Mouse (Mus musculus) spleen, adult 18-20 months (tissue): ENCODE measurements at regions not wholly inside any gene's neighbourhood (a gene's known extent, or its start where the extent isn't known, plus 50 kb on each side); places are given as distances from the start of the nearest gene placed in this dataset.

Experiments used
- DNase-seq, 2 experiments: peaks; one replicate each; pipeline ENCODE4 v3.0.0; 2022; ENCODE audit warnings: mixed read lengths in 2 of 2

DNA sequence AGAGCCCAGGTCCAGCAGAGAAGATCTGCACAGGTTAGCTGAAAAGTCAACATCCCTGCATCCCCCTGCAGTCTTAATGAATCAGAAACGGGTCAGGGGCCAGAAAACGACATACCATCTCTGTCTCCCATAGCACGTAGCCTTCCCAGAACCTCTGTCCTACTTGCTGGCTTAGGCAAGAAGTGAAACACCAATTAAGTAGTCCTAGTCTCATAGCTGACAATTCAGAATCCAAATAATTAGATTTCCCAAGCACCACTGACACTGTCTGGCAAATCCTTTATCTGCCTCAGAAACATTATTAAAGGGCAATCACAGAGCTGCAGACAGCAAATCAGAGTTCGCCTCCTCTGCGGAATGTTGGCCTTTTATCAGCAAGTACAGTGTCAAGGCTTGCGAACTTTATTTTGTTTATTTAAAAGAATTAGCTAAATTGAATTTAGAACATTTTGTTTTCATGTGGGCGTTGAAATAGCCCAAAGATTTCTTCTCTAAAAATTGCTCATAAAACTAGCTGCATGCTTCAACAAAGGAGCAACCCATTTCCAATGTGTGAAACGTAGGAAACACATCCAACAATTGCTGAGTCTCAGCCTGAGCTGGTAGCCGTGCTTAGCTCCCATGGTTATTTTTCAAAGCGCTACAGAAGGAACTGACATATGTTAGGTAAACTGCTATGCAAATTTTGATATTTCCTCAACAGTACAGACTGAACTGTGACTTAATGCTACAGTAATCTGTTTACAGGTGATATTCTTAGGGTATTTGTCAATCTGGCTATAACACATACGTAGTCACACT is 411.2 kb downstream of the Ipo11 start:
- no peak for DNase-seq

DNA sequence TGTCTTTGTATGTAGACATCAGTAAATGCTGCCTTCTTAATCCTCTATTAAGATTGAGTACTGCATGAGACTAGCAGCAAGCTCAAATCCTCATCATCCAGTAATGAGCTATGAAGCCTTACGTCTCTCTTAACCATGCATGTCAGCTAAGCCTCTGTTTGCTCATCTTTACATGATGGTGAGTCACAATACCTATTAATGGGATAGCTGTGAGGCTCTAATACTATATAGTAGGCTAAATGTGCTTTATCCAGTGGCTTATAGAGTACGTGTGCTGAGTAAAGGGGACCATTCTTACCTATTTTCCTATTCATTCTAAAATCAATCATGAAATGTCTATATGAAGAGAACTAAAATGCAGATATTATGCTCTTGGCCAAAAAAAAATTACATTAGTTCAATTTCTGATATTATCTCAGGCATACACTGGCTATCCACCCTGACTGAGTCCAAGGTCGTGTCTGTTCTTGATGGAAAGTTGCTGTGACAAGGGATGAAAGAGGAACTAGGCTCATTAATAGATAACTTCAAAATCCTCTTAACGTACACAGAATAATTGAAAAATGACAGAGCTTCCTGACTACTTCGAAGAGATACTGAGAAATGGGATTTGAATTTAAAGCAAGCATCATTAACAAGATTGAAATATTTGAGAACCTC is 422.1 kb downstream of the Ipo11 start:
- DNase-seq = no peak

DNA sequence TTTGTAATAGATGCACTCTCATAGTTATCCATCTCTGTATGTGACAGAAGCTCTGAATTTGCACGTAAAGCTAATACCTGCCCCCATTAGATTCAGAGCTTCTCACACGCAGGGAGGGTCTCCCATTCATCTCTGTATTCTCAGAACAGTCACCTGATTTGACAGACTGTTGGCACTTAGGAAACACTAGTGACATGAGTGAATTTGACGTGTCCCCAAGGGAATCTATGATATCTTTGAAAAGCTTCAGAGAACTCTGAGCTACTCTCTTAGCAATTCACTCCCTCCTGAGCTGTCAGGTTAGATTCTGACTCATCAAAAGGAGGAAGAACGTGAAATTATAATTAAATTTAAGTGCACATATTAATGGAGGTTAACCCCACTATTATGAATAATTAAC is 423.1 kb downstream of the Ipo11 start:
- DNase-seq = no peak

DNA sequence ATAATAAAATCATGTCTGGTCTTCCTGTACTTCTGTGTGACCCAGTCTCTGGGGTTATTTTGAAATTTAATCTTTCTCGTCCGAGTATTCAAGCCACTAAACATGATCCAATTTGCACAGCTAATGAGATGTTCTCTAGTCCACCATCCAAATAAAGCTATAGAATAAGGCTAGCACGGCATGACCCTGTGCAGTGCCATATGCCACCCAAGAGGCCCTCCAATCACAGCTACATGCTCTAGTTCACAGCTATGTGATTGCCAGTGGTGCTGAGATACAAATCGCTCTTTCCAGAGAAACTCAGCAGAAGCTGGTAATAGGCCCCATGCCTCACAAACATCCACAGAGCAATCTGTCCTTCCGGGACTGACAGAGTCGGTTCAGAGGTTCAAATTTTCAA is 426.3 kb downstream of the Ipo11 start:
- no peak for DNase-seq

DNA sequence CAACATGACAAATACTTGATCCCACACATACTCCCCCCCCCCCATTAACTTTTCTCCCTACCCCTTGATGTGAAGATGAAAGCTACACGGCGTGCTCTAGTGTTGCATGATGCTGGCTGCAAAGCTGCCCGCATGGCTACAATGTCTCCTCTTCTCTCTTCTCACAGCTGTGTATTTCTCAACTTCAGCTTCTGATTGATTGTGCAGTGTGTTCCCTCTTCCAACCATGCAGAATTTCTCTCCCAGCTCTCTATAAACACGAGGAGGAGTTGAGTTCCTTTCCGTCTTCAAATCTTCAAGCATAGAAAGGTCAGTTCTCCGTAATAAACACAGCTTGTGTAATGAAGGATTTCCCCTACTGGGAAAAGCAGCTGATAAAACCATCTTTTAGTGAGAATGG is 435.5 kb downstream of the Ipo11 start:
- no peak for DNase-seq

DNA sequence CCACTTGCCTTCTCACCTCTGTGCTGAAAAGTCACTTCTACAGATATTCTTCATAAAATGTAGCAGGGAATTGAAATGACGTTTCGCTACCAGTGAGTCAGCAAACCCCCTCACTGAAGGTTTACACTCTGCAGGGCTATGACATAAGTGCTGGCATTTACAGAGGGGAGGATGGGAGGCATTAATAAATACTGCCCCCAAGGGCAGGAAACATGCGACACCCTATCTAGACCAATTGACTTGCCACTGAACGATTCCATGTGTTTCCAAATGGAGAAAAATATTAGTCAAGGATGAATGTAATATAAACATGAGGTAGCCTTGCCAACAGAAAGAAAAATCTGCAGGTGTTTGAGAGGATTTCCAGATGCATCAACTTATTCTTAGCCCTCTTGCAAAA is 465.5 kb downstream of the Ipo11 start:
- no peak for DNase-seq

DNA sequence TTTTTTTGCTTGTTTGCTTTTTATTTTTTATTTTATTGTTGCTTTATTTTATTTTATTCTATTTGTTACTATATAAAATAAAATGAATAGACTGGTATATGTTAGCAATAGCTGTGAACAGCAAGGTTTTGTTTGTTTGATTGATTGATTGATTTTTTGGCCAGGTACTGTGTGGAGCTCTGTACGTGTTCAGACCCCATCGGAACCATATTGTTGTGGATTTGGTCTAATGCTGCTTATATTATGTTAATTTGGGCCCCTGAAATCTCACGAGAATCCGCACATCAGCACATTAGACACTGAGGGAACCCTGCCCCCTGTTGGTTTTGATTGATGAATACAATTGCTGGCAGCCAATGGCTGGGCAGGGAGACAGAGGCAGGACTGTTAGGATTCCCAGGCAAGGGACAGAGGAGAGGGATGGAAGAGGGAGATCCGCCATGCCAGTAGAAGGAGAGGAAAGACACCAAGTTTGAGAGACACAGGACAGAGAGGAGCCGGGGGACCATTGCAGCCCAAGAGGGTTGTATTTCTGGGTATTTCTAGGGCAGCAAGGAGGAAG is 482.3 kb downstream of the Ipo11 start:
- no peak for DNase-seq

DNA sequence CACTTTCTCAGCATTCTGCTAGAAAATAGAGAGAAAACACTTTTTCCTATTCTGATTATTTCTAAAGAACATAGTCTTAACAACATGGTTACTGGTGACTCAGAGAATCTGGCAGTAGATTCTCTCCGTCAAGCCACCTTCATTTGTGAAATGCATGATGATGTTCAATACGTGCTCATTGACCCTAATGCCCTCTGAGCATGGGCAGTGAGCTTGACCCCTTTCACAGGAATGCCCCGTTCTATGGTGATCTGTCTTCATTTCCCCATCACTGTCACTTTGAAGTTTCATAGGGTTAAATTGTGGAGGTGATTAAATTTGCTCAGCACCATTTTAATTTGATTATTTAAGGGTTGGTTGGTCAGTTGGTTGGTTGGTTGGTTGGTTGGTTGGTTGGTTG is 504.6 kb downstream of the Ipo11 start:
- DNase-seq = no peak

DNA sequence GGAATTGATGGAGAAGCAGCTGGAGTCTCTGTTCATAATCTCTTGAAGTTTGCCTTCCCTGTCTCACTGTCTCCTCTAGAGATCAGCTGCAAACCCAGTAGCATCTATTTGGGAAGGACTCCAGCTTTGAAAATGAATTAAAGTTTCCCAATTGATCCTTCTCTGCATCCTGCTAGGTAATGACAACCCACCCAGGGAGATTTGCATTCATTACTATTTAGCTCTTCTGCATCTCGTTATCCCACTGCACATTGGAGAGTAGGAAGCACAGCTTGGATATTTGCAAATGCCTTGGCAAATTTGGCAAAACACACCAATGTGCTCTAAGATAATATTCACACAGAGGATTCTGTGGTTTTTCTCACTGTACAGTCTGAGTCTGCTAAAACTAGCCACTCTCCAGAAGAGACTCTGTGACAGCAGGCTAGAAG is 530.1 kb downstream of the Ipo11 start:
- no peak for DNase-seq

DNA sequence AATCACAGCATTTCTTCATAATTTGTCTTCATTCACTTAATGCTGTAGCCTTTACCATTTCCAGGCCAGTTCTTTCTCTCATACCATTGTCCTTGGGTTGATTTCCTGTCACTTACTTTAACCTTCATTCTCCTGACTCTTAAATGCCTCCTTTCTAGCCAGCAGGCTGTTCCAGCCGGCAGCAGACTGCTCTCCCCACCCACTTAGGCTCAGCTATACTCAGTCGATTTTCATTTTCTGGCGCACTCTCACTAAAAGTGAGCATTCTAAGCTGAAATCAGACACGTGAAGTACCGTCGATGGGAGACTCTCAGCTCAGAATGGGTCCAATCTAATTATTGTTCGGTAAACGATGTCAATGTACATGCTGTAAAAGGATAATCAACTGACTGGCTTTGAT is 544.1 kb downstream of the Ipo11 start:
- no peak for DNase-seq

DNA sequence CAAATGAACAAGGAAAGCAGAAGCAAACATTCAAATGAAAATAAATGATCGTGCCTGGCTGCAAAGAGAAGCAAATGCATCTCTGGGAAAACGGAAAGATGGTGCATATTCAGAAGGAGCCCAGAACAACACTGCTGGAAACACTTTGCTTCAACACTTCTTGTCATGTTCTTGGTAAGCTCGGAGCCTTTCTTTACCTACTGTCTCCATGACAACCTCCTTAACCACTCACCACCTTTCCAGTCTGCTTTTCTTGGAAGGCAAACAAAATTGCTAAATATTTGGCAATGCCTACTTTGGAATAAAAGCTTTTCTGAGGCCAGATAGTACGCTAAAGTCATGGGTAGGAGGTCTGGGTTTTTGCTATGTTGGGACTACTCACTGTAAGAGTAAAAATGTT is 548.1 kb downstream of the Ipo11 start:
- no peak for DNase-seq

DNA sequence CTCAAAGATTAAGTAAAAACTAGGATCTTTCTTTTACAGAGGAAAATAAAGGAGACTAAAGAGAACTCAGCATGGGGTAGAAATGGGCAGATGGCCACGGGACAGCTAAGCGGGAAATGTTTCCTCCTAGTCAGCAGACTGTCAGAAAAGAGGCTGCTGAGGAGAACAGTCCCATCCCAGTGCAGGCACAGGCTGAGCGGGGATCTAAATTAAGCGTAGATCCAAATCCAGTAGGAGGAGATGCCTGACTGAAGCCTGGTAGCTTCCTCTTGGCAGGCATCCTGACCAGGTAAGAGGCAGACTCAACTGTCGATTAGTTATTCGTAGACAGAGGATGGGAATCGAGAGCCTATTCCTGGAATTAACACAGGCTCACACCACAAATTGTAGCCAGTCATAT is 569.2 kb downstream of the Ipo11 start:
- no peak for DNase-seq

DNA sequence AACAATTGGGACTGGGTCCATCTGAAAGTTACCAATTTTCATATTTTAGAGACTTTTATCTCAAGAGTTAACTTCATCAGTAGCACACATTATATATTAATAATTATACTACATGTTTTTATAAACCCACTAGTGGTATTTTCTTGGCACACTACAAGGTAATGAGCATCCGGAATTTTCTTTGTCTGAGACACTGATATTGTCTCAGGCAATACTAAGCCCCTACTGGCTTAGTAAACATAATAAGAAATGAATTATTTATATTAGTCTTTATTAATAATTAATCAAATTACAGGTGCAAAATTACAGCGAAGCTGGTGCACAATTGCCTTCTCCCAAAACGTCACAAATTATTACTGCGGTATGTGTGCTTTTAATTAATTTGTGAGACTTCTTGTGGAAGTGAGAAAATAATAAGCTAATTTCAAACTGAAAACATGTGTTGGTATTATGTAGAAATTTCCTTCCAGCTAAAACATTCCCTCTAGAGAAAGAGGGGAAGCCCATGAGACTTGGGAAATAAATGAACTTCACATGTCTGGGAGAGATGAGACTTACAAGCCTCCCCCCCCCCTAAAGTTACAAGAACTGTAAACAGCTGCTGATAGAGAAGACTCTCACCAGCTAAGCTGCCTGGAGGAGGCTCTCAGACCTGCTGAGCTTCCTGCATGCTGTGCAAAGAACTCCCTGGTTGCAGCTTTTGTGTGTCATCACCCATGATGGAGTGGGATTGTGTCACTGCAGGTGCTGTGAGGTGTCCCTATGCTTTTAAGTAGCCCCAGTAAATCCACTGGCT is 583.9 kb downstream of the Ipo11 start:
- DNase-seq = no peak

DNA sequence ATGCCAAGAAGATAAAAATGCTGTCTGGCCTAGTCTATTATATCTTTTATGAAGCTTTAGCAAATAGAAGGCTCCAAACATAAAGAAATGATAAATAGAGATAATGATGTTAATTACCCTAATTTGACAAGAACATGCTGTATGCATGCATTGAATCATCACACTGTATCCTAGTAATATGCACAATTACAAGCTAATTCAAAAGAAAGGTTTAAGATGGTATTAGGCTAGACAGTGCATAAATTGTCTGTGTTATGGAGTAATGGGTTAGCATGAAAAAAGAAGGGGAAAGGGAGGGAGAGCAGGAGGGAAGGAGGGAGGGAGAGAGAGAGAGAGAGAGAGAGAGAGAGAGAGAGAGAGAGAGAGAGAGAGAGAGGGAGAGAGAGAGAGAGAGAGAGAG is 604.7 kb downstream of the Ipo11 start:
- no peak for DNase-seq

DNA sequence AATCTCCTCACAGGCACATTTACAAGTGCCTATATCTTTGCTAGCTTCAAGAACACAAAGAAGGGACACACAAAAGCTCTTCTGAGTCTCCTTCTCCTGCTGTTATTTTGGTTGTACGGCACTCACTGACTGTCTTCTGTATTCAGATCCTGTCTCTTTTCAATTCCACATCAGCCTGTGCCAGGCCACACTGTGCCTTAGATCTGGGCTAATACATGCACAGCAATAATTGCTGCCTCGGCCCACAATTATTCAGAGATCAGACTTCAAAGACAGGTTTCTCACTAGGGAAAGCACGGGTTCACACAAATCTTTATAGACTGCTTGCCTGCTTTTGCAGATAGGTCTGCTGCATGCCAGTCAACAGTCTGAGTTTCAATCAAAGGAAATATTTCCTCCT is 617.8 kb downstream of the Ipo11 start:
- DNase-seq = no peak

DNA sequence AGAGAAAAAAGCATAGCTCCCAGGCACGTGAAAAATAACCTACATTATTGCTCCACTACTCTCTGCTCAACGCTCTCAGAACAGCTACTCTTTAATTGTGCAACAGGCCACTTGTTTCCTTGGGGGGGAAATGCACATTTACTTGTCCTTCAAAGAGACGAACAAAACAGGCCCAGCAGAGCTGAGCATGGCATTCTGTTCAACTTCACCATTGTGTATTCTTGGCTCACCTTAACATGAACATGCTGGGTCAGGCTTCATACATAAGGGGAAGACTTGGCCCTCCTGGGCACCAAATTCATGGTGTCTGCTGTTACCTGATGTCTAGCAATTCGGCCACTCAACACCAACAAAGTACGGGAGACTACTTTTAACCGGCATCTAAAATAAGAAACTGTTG is 618.3 kb downstream of the Ipo11 start:
- DNase-seq = no peak

DNA sequence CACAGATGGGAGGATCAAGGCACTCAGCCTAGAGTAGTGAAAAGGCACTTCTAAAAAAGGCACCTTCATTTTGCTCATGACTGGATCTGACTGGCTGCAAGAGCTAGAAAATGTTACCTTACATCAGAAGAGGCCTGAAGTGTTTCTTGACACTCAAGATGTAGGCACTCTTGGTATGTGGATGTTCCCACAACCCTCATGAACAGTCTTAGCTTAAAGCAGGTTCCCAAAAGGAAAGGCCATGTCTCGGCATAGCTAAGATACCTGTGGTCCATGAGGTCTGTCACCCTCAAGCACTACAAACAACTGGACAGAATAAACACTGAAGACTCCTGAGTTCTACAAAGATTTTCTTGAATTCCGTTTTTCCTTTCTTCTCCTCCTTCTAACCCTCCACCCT is 619.5 kb downstream of the Ipo11 start:
- DNase-seq = no peak

DNA sequence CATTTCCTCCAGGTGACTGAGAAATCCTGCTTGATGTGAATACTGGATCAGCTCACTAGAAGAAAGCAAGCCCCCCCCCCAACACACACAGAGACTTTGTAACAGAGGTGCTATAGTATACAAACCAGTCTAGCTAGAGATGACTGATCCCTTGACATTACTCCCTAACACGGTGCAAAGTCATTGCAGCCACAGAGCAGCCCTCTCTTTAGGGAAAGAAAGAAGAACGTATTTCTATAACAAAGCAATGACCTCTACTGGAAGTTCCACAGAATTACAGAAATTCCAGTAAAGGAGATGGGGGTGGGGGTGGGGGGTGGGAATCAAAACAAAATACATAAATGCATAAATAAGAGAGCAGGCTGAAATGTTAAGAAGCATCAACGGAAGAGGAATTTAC is 655.6 kb downstream of the Ipo11 start:
- DNase-seq = no peak

DNA sequence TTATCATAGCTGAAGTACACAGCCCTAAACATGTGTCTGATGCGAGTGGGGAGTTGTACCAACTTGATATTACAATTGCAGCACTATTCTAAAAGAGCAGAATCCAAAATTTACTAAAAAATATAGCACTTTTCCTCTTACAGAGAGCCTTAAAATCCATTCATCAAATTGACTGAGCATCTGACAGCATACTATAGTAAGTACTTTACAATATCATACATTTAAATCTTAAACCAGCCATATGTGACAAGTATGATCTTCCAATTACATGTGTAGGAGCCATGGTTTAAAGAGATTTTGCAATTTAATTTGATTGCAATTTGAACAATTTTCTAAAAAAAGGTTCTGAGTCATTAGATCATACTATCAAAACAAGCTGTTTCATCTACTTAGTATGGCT is 676.9 kb downstream of the Ipo11 start:
- no peak for DNase-seq
